Mouse (Mus musculus): ENCODE results near the gene Itln1.

- TF ChIP-seq CTCF (IDR thresholded peaks at IDR 0.05; ENCODE audit: borderline replicate concordance, extremely low read depth, insufficient read depth, insufficient read length) (no peak), POLR2A (IDR thresholded peaks at IDR 0.05; ENCODE audit: borderline replicate concordance, extremely low read depth, insufficient read depth, insufficient read length, poor library complexity, severe bottlenecking) (no peak)
Measured at GRCm38 (mm10) chr1:171531367-171531766, 3.7 kb downstream of the Itln1 start.
